Mouse (Mus musculus) stomach, embryonic 14.5 days (tissue): ENCODE results near the gene Nrsn1. TPM values are rescaled to one million over a fixed set of nuclear protein-coding genes. Genes with fewer than 3 reads are reported as not detected.
"Not testable (repeated sequence)": the region's sequence is repeated elsewhere in the genome, so short reads cannot be mapped to it uniquely, and the experiment has no call there.

Experiments used
- ATAC-seq: fragments of 200-750 bp; cut with Nextera tagmentation; 2 replicates; pipeline ENCODE4 v1.8.0; 2017; ENCODE audit warnings: low read depth, moderate TSS enrichment; ENCODE audit not compliant: insufficient number of reproducible peaks, insufficient read depth, low FRiP score
- H3K27ac ChIP-seq: fragments of 300-500 bp; sonication (generic); 2 replicates; pipeline ENCODE4 v1.5.1; 2014; ENCODE audit warnings: mild to moderate bottlenecking, low read length, moderate library complexity, mixed read lengths
- H3K27me3 ChIP-seq: fragments of 300-500 bp; sonication (generic); 2 replicates; pipeline ENCODE4 v1.6.1; 2014; ENCODE audit warnings: low read length, control low read depth, mixed read lengths; ENCODE audit not compliant: control insufficient read depth, insufficient read depth
- H3K36me3 ChIP-seq: fragments of 300-500 bp; sonication (generic); 2 replicates; pipeline ENCODE4 v1.6.1; 2014; ENCODE audit warnings: mild to moderate bottlenecking, control low read depth, low read length, moderate library complexity, mixed read lengths; ENCODE audit not compliant: control insufficient read depth, insufficient read depth
- H3K4me1 ChIP-seq: fragments of 300-500 bp; sonication (generic); 2 replicates; pipeline ENCODE4 v1.6.1; 2014; ENCODE audit warnings: low read length, control low read depth, mixed read lengths; ENCODE audit not compliant: control insufficient read depth, insufficient read depth
- H3K4me2 ChIP-seq: fragments of 300-500 bp; sonication (generic); replicated peaks from 2 replicates; pipeline ENCODE4 v1.6.1; 2014; ENCODE audit warnings: low read depth, low read length, control low read depth
- H3K4me3 ChIP-seq: fragments of 300-500 bp; sonication (generic); 2 replicates; pipeline ENCODE4 v1.5.1; 2014; ENCODE audit warnings: low read depth, low read length, control low read depth
- H3K9ac ChIP-seq: fragments of 300-500 bp; sonication (generic); replicated peaks from 2 replicates; pipeline ENCODE4 v1.6.1; 2014; ENCODE audit warnings: low read depth, mild to moderate bottlenecking, control low read depth, low read length, moderate library complexity, mixed read lengths
- H3K9me3 ChIP-seq: fragments of 300-500 bp; sonication (generic); 2 replicates; pipeline ENCODE4 v1.6.1; 2016; ENCODE audit warnings: low read depth, low read length, control low read depth; ENCODE audit not compliant: control insufficient read depth
- WGBS: fragments of 180-500 bp; shearing (Covaris S2); extraction: QIAGEN DNeasy Blood & Tissue Kit; methylation state at CpG from one replicate; pipeline ENCODE4 v1.1.7; 2014; 5-methylcytosine and 5-hydroxymethylcytosine counted together
- polyA plus RNA-seq: library from polyadenylated mRNA; unstranded; fragments of >200 nt; fragmentation: Nextera tagmentation; extraction: Ambion mirVana; gene quantifications from 2 replicates; pipeline ENCODE4 v1.2.1, GENCODE M21; 2014

The Nrsn1 gene
- 4.6 and 4.9 TPM in 2 replicates for polyA plus RNA-seq

DNA sequence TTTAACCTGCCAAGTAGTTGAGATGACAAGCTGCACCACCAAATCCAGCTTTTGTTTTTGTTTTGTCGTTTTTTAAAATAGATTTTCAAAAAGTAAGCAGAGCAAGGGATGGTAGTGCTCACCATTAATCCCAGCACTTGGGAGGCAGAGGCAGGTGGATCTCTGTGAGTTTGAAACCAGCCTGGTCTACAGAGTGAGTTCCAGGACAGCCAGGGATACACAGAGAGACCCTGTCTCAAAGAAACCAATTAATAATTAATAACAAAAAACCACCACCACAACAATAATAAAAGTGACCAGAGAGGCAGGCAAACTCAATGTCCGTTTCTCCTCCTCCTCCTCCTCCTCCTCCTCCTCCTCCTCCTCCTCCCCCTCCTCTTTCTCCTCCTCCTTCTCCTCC, at the start of gene Nrsn1:
TSS of gene Nrsn1 (minus strand) at position 101 of the 400 bp plus-strand sequence.
- H3K4me1 ChIP-seq, H3K36me3 ChIP-seq, H3K9ac ChIP-seq, H3K27me3 ChIP-seq, H3K27ac ChIP-seq, H3K9me3 ChIP-seq, ATAC-seq: not testable (repeated sequence)
- 49% methylated on average over 2 of the region's 2 CpGs for WGBS
- peak within 1 kb of the TSS; percentile 29 for H3K4me3 ChIP-seq
- peak within 1 kb of the TSS; percentile 70 for H3K4me2 ChIP-seq

DNA sequence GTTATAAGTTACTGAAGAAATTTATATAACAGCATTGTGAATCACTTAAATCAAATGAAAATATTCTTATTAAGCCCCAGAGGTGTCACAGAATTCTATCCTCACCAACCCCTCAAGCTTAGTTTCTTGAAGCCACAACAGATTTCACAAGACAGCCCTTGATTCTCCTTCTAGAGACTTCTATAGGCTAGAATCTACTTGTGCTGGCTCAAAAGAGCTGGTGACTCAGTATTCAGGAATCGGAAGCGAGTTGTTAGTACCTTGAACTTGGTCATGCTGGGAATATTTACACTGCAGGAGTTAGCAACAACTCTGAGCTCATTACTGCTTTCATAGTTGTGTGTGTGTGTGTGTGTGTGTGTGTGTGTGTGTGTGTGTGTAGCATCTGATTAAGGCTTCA, 41.8 kb upstream of the Nrsn1 start:
- Histone ChIP-seq H3K27me3 (no peaks in the 10 kb centered on the region), H3K9me3 (no peaks in the 10 kb centered on the region), H3K4me3 (no peak overlapping the region), H3K27ac (no peak overlapping the region), H3K4me1 (no peaks in the 10 kb centered on the region), H3K4me2 (no peak overlapping the region), H3K9ac (no peak overlapping the region), H3K36me3 (no peaks in the 10 kb centered on the region)
- no peak for ATAC-seq
- 87% methylated on average over 2 of the region's 2 CpGs for WGBS

DNA sequence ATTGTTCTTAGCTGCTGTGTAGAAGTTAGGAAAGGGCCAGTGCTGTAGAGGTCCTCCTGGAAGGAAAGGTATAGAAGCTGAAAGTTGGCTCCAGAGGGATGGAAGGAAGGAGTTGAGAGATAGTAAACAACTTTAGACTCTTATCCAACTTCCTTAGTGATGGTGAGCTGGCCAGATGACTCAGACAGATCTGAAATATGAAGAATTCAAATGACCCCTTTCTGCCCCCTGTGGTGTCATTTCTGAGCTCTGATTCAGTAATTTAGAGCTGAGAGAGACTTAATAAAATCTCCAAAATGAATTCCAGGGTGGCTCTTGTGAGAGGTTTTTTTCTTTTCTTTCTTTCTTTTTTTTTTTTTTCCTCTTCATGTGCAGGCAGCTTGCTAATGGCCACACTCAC, 39.8 kb upstream of the Nrsn1 start:
- Histone ChIP-seq H3K9me3 (no peaks in the 10 kb centered on the region), H3K36me3 (no peaks in the 10 kb centered on the region), H3K9ac (no peak overlapping the region), H3K4me2 (no peak overlapping the region), H3K27ac (no peak overlapping the region), H3K27me3 (no peaks in the 10 kb centered on the region), H3K4me3 (no peak overlapping the region), H3K4me1 (no peaks in the 10 kb centered on the region)
- ATAC-seq: no peak

DNA sequence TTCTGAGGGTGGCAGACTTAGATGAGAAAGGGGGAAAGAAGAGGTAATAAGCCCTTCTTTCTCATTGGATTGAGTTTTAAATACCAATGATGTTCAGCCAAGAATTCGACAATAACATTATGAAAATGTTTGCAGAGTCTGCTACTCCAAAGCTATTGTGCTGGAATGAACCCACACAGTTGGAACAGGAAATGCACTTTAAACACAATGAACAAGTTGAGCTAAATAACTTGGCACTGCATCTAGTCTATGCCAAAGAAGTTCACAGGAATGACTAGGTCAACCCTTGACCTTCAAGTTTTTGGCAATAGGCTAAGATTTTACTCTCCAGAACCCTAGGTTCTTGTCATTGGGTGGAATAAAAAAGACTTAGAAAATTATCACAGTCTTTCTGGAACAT, 18.4 kb upstream of the Nrsn1 start:
- no peaks in the 10 kb centered on the region for H3K4me1 ChIP-seq
- no peak for ATAC-seq

DNA sequence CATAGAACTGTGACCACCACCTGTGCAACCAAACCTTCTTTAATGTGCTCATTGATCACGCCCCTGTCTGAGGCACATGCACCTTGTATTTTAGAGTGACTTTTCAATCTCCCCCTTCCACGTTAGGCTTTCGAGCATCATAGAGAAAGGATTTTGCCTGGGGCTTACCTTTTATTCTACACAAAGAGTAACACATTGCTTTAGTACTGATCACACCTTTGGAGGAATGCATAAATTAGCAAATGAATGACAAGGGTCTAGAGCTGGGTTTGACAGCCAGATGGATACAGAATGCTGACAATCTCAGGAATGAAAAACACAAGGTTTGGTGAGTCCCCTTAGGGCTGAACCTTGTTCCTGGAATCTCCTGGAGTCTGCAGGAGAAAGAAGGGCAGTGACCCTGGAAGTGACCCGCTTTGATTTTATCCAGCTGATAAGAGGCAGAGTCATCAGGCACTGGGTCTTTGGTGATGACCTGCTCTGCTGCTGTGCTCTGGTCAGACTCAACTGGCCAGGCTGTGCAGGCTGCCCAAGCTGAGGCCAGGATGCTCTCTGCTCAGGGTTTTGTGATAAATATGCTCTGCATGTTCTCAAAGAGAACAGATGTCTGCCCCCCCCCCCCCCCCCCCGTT, 4.7 kb upstream of the Nrsn1 start:
- no peaks in the 10 kb centered on the region for H3K9me3 ChIP-seq
- no peak for ATAC-seq
- WGBS: 52% methylated on average over 5 of the region's 5 CpGs

More for the DNA sequence above, 18.4 kb upstream of the Nrsn1 start:
- no peaks in the 10 kb centered on the region for H3K9me3 ChIP-seq
- H3K36me3 ChIP-seq: no peaks in the 10 kb centered on the region
- H3K9ac ChIP-seq: no peak overlapping the region
- no peak overlapping the region for H3K4me2 ChIP-seq
- H3K27ac ChIP-seq: no peak overlapping the region
- WGBS: 85% methylated on average over 1 of the region's 1 CpGs
- no peak overlapping the region for H3K4me3 ChIP-seq
- H3K27me3 ChIP-seq: no peaks in the 10 kb centered on the region

DNA sequence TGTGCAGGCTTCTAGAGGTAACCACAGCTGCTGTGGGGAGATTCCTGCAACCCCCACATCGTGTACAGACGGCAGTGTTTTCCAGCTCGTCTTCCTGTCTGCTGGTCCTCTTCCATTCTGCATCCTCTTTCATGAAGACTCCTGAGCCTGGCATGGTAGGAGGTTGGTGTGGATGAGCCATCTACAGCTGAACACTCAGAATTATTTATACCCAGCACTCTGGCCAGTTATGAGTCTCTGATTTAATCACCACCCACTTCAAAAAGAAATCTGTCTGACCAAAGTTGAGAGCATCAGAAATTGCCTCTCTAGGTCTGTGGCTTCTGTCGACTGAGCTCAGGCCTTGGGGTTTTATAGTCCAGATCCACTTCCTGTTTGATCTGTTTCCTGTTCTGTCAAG, 1.9 kb upstream of the Nrsn1 start:
- no peaks in the 10 kb centered on the region for H3K27me3 ChIP-seq
- no peak for ATAC-seq
- H3K9ac ChIP-seq: no peak overlapping the region
- H3K9me3 ChIP-seq: no peaks in the 10 kb centered on the region
- no peak overlapping the region for H3K27ac ChIP-seq
- no peaks in the 10 kb centered on the region for H3K36me3 ChIP-seq
- no peak overlapping the region for H3K4me3 ChIP-seq
- no peaks in the 10 kb centered on the region for H3K4me1 ChIP-seq
- WGBS: 71% methylated on average over 4 of the region's 4 CpGs
- H3K4me2 ChIP-seq: no peak overlapping the region

More for the DNA sequence above, 4.7 kb upstream of the Nrsn1 start:
- Histone ChIP-seq H3K4me3 (no peak overlapping the region), H3K4me2 (no peak overlapping the region), H3K27ac (no peak overlapping the region), H3K27me3 (no peaks in the 10 kb centered on the region), H3K4me1 (no peaks in the 10 kb centered on the region), H3K9ac (no peak overlapping the region), H3K36me3 (no peaks in the 10 kb centered on the region)

DNA sequence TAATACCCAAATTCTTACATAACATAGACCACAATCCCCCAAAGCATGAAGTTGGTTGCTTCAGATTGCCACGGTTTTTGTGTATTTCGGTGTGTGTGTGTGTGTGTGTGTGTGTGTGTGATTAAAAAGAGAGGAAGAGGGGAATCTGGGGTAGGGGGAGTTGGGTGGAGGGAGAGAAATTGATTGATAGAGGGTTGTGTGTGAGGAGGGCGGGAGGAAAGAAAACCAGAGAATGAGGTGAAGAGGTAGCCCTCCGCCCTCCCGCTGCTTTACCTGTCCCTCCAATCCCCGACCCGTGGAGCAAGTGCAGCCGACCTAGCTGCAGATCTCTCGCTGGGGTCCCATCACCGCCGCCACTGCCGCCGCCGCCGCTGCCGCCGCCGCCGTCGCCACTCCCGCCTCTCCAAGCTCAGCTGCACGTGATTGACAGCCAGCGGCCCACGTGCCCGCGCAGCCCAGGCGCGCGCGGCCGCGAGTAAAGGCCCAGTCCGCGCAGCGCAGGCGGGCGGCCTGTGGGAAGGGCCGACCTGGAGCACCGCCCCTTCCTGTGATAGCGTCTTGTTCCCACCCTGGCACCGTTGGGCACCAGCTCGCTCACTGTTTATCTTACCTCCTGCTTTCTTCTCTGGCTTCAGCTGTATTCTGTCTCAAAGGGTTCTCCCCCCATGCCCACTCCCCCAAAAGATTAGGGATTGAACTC, 583 bp downstream of the Nrsn1 start:
- H3K36me3 ChIP-seq: no peaks in the 10 kb centered on the region
- peak; percentile 91 for ATAC-seq
- 3% methylated on average over 40 of the region's 42 CpGs for WGBS
- peak overlapping the region; percentile 29 for H3K4me3 ChIP-seq
- no peak overlapping the region for H3K9ac ChIP-seq
- no peaks in the 10 kb centered on the region for H3K4me1 ChIP-seq
- H3K27ac ChIP-seq: no peak overlapping the region
- H3K4me2 ChIP-seq: peak overlapping the region; percentile 70
- no peaks in the 10 kb centered on the region for H3K27me3 ChIP-seq
- H3K9me3 ChIP-seq: no peaks in the 10 kb centered on the region

DNA sequence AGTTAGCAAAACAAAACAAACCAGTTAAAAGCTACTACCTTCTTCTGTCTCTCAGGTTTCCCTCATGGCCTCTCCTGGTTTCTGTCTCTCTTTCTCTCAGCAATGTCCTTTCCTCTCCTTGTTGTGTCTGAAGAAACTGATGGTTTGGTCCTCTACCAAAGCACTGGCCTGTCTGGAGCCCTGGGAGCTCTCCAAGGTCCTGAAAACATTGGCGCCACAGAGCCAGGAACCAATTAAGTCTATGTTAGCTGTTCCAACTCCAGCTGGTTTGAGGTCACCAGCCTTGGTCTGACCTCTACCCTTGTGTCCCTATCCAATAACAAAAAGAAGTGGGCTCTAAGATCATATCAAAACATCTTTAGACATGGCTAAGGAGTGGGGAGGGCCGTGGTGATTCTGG, 1.3 kb downstream of the Nrsn1 start:
- no peak for ATAC-seq
- WGBS: 11% methylated on average over 2 of the region's 2 CpGs
- 0 out of 2 replicates have a peak overlapping the region, but pooled peaks have one; percentile 70 for H3K4me2 ChIP-seq
- H3K27me3 ChIP-seq: no peaks in the 10 kb centered on the region
- no peak overlapping the region for H3K4me3 ChIP-seq
- H3K9ac ChIP-seq: no peak overlapping the region
- H3K36me3 ChIP-seq: no peaks in the 10 kb centered on the region
- no peaks in the 10 kb centered on the region for H3K4me1 ChIP-seq
- H3K9me3 ChIP-seq: no peaks in the 10 kb centered on the region
- H3K27ac ChIP-seq: no peak overlapping the region
